28 mouse cellular contexts compared by ENCODE assay signal in genomic region chr2:103808466-103808865, GRCm38 (mm10). TPM values are rescaled to one million over a fixed set of nuclear protein-coding genes. Genes with fewer than 3 reads are reported as not detected.
A peak's percentile ranks its signal among the peaks of the same experiment; 100 is the strongest.
DNase-seq lines count a peak whose midpoint lies in the region; ATAC-seq and TF ChIP-seq lines count a peak whose summit lies in the region.
"Had no signal": no experiment of that assay in that cellular context is flagged by ENCODE, and none has a peak within 500 bp of the region (broad histone marks: within the 10 kb centered on the region; RNA-seq: fewer than 3 reads in every experiment).

No protein-coding gene starts in this region.

- TF ChIP-seq POLR2A in liver, adult 2 months (IDR thresholded peaks at IDR 0.05; ENCODE audit: extremely low read depth, insufficient read depth, low read length) = no peak

- no peaks in the 10 kb centered on the region for H3K27me3 ChIP-seq in liver, adult 2 months (ENCODE audit: control insufficient read depth, insufficient read depth, low read length)
- no peaks in the 10 kb centered on the region for H3K27me3 ChIP-seq in liver, embryonic 12.5 days (replicated peaks)
- H3K27me3 ChIP-seq: embryonic facial prominence, embryonic 13.5 days; hindbrain, embryonic 12.5 days had no signal

- H3K4me3 ChIP-seq in liver, adult 2 months (ENCODE audit: insufficient read depth, low read depth, low read length) = no peak overlapping the region
- H3K4me3 ChIP-seq in liver, embryonic 12.5 days = no peak overlapping the region
- H3K4me3 ChIP-seq: embryonic facial prominence, embryonic 13.5 days; erythroblast, embryonic 14.5 days; gastrocnemius, adult 2 months; hindbrain, embryonic 12.5 days had no signal

- no peak overlapping the region for H3K9ac ChIP-seq in liver, adult 2 months (ENCODE audit: low read depth, low read length)
- no peak overlapping the region for H3K9ac ChIP-seq in liver, embryonic 12.5 days
- H3K9ac ChIP-seq: embryonic facial prominence, embryonic 13.5 days; hindbrain, embryonic 12.5 days had no signal

- DNase-seq in kidney, adult 11 months = peak; percentile 33
- no peak for DNase-seq in kidney, adult 18-20 months
- DNase-seq in liver, adult 2 months (ENCODE audit: extremely low read depth, low read depth, low spot score) = peak; percentile 91
- peak; percentile 34 for DNase-seq in kidney, postnatal 14 days
- no peak for DNase-seq in testis, postnatal 10 days (ENCODE audit: low spot score)
- DNase-seq: B cell, adult 2 months; cerebellum, adult 18-20 months; cerebellum, postnatal 10 days; gastrocnemius, adult 2 months; gastrocnemius, postnatal 36 days; heart, adult 18-20 months; heart, postnatal 36 days; layer of hippocampus, postnatal 36 days; left cerebral cortex, postnatal 4 days; lung, adult 18-20 months; lung, postnatal 10 days; midbrain, embryonic 14.5 days; retina, postnatal 1 day; right cerebral cortex, postnatal 14 days had no signal

- H3K79me2 ChIP-seq in liver, adult 2 months (ENCODE audit: control insufficient read depth, insufficient read depth, low read length) = no peaks in the 10 kb centered on the region

- H3K4me2 ChIP-seq in liver, embryonic 12.5 days = no peak overlapping the region
- H3K4me2 ChIP-seq: embryonic facial prominence, embryonic 13.5 days; heart, embryonic 11.5 days; hindbrain, embryonic 12.5 days had no signal

- H3K36me3 ChIP-seq in liver, adult 2 months (ENCODE audit: control insufficient read depth, insufficient read depth, low read length) = no peaks in the 10 kb centered on the region
- no peaks in the 10 kb centered on the region for H3K36me3 ChIP-seq in liver, embryonic 12.5 days
- H3K36me3 ChIP-seq: embryonic facial prominence, embryonic 13.5 days; hindbrain, embryonic 12.5 days had no signal

- no peak for TF ChIP-seq CTCF in liver, adult 2 months (IDR thresholded peaks at IDR 0.05; ENCODE audit: low read depth, low read length)

- no peak for ATAC-seq in liver, embryonic 12.5 days
- ATAC-seq: forebrain, embryonic 16.5 days; hindbrain, postnatal 0 days had no signal

- H3K27ac ChIP-seq in liver, adult 2 months (replicated peaks; ENCODE audit: insufficient read depth, low read depth, low read length) = peak overlapping the region; percentile 57; the same call in 1 of the 2 replicates
- no peak overlapping the region for H3K27ac ChIP-seq in liver, embryonic 12.5 days
- H3K27ac ChIP-seq: embryonic facial prominence, embryonic 13.5 days; gastrocnemius, adult 2 months; hindbrain, embryonic 12.5 days; hindbrain, postnatal 0 days; kidney, postnatal 0 days; macrophage had no signal

- peaks cover 20% of the 10 kb centered on the region for H3K4me1 ChIP-seq in liver, adult 2 months (ENCODE audit: control insufficient read depth, insufficient read depth, low read length)
- H3K4me1 ChIP-seq in liver, embryonic 12.5 days = no peaks in the 10 kb centered on the region
- H3K4me1 ChIP-seq: embryonic facial prominence, embryonic 13.5 days; hindbrain, embryonic 12.5 days had no signal

- H3K9me3 ChIP-seq in liver, embryonic 12.5 days (replicated peaks) = no peaks in the 10 kb centered on the region
- H3K9me3 ChIP-seq: embryonic facial prominence, embryonic 13.5 days; hindbrain, embryonic 12.5 days had no signal

RNA-seq across cellular contexts. Expression of gene Caprin1, which starts 11.0 kb away (rescaled TPM):
- total RNA-seq in liver, adult 2 months (2014; rRNA removed) = 170 and 201 TPM in 2 replicates
- polyA plus RNA-seq in liver, adult 2 months (2012; rRNA removed) = 90.7 and 97.3 TPM in 2 replicates
- 235 and 238 TPM in 2 replicates for polyA plus RNA-seq in liver, embryonic 12.5 days (2016; fragmentation: Nextera tagmentation; extraction: Ambion mirVana)

RNA-seq across cellular contexts. Expression of gene Nat10, which starts 47.4 kb away (rescaled TPM):
- 8.8 and 8.9 TPM in 2 replicates for total RNA-seq in liver, adult 2 months (2014; rRNA removed)
- 16.3 and 28.7 TPM in 2 replicates for polyA plus RNA-seq in liver, adult 2 months (2012; rRNA removed)
- 35.0 and 35.3 TPM in 2 replicates for polyA plus RNA-seq in liver, embryonic 12.5 days (2016; fragmentation: Nextera tagmentation; extraction: Ambion mirVana)

Comparison
In these comparisons a context has a peak if more than half of its experiments do, and no peak if none do; other contexts are left out.
1. DNase-seq: peak in kidney, adult 11 months (single experiment), liver, adult 2 months (single experiment) and kidney, postnatal 14 days (single experiment); none in kidney, adult 18-20 months (single experiment) and testis, postnatal 10 days (single experiment).